Mouse (Mus musculus) thymus, postnatal 36 days (tissue): ENCODE measurements around the gene Alkal2.
A peak's percentile ranks its signal among the peaks of the same experiment; 100 is the strongest.

Experiments
- DNase-seq, 2 experiments: peaks; one replicate each; pipeline ENCODE4 v3.0.0; 2022; ENCODE audit warnings: mixed read lengths in 2 of 2

The Alkal2 gene

DNA sequence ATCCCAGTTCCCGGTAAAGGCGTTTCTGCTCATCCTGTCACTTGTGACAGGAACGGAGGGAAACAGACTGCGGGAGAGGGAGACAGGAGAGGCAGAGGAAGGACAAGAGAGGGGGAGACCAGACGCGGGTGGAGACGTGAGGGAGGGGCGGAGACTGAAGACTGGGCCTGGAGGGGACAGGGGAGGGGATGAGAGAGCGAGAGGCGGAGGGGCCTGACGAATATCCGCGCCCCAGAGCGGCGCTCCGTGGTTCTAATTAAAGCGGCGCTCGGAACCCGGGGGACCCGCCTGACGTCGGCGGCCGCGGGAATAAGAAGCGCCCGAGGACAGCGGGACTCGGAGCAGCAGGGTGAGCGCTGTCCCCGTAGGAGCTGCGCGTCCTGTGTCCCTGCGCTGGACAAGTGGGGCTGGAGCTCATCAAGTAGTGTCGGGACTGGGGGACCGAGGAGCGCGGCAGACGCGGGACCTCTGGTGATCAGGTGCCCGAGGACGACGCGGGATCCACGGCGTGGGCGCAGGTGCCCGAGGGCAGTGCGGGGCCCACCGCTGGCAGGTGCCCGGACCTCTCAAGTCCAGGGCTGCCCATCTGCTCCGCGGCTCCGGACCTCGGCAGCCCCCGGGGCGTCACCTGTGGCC, at the start of gene Alkal2:
Gene Alkal2 (plus strand): TSS at position 337 of the 636 bp plus-strand sequence.
- DNase-seq: no peak

DNA sequence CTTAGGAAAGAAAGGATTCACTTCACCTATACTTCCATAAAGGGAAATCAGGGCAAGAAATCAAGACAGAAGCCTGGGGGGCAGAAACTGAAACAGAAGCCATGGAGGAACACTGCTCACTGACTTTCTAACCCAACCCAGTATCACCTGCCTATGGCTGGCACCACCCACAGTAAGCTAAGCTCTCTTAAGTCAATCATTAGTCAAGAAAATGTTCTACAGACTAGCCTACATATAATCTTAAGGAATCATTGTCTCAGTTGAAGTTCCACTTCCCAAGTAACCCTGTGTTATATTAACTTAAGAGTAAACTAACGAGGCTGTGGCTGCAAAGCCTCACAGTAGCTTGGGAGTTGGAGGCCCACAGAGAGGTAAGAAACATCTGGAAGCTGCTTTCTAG, 35.6 kb upstream of the Alkal2 start:
- DNase-seq: no peak

DNA sequence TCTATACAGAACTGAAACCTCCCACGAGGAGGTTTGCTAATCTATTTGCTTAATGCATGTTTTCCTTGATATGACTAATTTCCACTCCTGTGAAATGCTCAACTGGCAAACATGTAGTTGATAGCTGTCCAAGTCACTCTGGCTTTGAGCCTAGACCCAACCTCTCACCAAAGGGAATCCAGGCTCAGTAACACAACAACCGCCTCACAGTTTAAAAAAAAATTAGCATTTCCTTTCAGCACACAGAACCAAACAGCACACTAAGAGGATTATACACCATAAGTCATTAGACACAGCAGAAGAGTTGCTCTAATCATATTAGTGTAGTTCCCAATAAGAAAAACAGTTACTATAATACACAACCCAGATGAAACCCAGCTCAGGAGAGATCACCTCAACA, 33.2 kb upstream of the Alkal2 start:
- no peak for DNase-seq

DNA sequence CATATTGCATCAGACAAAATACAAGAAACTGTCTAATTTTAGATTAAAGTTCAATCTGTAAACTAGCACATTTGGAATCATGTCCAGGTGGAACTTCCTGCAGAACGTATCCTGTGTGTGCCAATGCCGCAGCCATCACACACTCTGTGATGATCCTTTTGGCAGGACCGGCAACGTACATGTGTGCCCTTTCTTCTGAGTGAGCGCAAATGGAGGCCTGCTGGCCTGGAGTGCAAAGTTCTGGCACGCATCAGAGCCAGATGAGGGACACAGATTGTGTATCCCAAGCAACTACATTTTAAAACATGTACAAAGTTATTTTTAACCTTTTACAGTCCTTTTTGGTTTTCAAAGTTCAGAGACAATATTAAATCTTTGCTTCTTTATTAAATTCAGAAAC, 32.3 kb upstream of the Alkal2 start:
- DNase-seq: no peak

DNA sequence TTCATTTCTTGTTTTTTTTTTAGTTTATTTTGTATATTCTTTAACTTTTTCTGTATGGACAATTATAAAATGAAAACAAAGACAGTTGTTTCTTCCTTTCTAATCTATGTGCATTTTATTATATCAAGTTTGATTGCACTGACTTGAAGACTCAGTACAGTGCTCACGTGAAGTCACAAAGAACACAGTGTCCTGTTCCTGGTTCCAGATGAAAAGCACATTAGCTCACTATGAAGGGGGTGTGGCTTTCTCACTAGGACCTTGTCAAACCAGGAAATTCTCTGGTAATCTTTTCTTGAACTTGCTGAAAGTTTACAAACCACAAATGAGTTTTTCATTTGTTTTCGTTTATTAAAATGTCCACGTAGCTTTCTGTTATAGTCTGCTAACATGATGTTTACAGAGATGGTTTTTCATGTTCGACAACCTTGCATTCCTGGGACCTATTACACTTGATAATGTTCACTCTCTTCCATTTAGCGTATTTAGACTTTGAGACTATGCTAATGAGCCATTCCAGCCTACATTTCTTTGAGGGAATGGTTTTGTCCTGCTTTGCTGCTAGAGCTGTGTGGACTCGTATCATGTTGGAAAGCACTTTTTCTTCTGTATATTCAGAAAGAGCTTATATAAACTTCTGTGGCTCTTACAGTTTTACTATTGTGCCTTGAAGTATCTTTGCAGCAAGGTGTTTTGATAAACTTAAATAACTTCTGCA, 28.5 kb upstream of the Alkal2 start:
- no peak for DNase-seq

DNA sequence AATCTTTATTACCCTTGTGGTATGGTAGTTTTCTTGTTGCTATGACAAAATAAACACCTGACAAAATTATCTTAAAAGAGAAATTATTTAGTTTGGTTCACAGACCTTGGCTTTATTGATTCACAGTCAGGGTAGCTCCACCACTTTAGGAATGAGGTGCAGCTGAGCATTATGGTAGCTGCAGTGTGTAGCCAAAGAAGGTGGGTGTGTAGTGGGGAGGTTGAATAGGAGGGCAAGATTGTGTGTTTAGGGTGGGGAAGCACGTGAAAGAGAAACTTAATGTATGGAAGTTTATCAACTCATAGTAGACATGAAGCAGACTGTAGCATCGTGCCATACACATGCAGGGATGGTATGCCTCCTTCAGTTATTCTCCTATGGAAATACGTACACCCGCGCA, 27.9 kb upstream of the Alkal2 start:
- DNase-seq: no peak

DNA sequence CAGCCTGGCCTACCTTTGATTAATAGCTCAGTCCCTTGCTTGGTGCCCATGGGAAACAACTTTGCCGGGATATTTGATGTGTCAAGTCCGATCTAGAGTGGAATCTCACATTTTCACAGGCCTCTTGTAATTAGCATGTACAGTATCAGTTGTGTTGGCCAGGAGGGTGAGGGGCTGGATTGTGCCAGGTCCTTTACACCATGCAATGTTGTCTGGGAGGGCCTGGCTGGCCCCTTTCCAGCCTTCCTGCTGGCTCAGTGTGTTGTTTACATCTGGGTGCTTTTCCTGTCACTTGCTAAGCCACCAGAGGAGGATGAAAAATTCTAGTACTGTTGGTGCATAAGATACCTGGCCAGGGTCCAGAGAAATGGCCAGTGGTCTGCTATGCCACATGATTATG, 19.8 kb upstream of the Alkal2 start:
- no peak for DNase-seq

DNA sequence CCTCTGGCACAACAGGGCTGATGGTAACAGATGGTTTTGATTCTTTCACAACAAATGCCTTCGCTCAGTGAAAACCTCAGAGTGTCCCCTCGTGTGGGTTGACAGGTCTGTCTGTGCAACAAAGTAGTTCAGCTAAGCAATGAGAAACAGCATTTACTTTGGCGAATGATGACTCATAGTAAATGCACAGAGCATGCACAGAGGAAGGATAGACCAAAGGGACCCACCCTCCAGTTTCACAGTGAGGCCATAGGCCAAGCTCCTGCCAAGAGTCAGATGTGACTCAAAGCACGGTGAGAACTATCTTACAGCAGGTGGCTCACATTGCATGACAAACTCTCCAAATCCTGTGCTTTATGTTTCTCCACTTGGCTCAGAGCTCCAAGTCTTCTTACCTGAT, 18.3 kb upstream of the Alkal2 start:
- no peak for DNase-seq

DNA sequence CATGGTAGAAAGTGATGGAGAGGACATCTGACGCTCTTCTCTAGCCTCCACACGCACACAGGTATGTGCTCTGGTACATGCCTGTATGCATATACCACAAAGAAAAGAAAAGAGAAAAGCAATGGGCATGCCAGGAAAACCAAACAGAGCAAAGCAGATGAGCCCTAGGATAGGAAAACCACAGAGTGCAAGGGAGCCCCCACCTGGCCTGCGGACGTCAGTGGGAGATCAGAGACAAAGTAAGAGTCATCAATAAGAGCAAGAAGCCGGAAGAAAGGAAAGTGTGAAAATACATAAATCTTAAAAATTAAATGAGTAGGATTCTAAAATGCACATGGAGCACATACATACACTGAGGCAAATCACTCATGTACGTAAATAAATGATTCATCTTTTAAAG, 4.7 kb upstream of the Alkal2 start:
- DNase-seq: no peak

DNA sequence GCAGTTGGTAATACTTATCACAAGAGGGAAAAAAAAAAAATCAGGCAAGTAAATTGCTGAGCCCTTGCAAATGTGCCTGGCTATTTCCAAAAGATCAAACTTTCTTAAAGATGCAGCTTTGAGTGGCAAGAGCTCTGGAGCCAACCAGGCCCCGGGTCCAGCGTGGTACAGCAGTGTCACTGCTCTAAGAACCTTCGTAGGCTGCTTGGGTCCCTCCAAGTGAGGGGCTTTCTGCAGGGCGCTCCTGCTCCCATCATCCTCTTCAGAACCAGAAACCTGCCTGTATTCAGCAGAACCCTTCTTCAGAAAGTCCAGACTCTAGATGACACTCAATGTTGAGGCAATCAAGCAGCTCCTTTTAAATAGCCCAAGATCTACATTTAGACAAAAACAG, 533 bp upstream of the Alkal2 start:
- no peak for DNase-seq

DNA sequence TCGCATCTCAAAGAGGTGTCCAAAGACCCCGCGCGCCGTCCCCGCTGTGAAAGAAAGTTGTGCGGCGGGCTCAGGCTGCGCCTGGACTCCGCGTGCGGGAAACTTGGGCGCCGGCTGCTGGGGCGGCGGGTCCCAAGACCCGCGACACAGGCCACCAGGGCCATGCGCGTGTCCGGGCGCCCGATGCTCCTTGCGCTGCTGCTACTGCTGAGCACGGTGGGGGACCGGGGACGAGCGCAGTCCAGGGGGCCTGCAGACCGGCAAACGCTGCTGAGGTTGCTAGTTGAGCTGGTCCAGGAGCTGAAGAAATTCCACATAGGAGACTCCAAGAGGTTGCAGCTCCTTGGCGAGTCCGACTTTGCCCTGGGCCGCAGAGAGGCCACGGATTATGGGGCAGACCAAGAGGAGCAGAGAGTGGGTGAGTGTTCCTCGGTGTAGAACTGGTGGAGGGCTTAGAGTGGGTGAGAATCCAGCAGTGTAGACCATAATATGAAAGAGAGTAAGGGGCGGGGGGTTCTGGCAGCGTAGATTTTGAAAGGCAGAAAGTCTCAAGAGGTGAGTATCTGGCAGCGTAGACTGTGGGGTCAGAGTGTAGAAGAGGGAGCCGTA, 604 bp downstream of the Alkal2 start:
- no peak for DNase-seq

DNA sequence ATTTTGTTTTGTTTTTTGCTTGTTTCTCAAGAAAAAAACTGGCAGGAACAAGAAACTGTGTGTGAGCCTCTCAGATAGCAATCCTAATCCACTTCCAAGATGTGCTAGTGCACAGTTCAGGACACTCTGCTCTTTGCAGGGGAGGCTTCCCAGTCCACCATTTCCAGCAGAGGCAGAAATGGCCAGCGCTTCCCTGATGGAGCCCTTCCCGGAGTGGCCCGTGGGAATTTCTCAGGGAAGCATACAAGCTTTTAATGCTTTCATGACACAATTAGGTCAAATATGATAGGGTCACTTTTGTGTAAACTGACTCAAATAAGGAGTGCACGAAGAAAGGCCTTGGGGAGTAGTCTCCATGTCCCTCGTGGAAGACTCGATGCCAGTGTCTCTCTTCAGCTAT, 1.8 kb downstream of the Alkal2 start:
- no peak for DNase-seq

DNA sequence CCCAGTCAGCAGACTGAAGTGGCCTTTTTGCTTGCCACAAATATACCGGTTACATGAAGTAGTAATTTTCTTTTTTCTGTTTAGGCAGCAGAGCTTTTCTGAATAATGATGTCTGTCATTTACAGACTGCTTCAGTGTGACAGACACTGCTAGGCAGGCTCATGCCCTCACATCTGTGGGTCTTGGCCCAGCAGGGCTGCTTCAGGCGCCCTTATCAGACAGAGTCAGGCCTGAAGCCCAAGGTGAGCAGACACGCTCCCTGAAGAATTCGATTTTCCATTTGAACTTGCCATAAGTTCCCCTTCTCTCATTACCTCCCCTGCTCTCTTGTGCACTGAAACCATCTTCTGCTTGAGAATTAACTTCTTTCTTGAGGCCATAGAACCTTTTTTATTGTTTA, 3.9 kb downstream of the Alkal2 start:
- DNase-seq: no peak

DNA sequence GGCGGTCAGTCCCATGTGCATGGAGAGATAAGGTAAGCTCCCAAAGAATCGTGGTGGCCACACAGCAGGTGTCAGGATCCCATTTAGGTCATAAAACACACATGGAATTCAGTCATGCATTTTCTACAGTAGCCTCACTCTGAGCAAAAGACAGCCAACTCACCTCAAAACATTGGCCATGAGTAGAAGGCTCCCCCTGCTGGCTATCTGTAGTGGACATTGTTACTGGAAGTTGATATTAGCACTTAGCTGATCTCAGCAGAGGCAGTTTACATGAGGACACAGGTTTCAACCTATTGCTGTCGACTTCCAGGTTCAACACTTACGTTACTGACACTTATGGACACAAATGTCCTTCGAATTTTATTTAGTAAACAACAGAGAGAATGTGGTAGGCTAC, 5.9 kb downstream of the Alkal2 start:
- no peak for DNase-seq

DNA sequence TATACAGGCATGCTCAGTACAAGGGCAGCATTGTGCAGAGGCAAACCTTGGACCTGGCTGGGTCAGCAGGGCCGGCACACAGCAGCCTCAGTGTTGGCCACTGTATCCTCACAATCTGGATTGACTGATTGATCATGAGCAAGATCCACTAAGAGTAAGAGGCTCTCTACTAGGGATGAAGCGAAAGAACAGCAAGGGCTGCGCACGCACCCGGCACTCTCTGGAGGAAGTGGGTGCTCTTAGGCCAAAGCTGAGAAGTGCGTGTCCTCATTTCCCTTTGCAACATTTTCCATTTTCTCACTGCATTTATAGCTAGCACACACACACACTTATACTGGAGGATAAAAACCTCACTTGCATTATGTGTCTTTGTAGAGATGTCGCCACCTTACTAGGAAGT, 7.3 kb downstream of the Alkal2 start:
- DNase-seq: no peak

DNA sequence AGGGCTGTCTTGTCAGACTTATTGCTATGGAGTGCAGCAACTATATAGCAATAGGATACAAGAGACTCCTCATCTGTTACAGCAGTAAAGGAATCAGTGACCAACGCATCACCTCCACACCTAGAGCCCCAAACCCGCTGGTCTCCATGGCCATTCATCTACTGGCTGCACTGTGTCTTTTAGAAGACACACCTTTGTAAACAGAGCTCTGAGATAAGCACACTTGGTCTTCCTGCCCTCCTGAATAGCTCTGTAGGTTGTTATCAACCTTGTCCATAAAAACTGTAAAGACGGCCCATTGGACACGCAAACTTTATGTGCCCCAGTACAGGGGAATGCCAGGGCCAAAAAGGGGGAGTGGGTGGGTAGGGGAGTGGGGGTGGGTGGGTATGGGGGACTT, 12.9 kb downstream of the Alkal2 start:
- no peak for DNase-seq

DNA sequence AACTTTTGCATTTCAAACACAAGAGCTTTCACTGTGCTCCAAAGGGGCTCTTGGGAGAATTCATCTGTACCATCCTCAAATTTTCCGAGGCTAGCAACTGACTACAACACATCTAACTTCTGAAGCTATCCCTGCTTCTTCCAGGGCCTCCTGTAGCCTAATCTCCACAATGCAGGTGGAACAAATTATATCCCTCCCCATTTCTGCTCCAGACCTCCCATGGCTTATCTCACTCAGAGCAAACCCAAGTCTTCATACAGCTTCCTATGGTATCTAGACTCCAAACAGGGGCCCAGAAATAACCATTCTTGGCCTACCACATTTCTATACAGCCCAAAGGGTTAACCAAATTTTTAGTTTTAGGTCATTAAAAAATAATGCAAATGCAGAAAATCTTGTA, 24.5 kb downstream of the Alkal2 start:
- DNase-seq: no peak

DNA sequence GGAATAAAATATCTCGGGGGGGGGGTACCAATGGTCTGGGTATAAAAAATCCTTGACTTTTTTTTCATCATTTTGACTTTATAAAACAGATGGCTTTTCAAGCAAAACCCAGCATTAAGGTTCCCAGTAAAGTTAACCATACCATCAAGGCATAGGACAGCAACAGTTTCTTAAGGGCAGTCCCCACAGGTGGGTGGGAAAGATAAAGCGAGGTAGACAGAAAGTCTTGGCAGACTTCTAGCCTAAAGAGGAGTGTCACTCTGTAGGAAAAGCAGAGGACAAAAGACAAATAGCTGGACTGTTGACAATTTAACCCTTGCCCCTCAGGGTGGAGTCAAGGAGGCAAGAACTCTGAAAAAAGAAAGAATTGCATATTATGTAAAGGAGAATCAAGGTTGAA, 25.8 kb downstream of the Alkal2 start:
- DNase-seq: no peak

DNA sequence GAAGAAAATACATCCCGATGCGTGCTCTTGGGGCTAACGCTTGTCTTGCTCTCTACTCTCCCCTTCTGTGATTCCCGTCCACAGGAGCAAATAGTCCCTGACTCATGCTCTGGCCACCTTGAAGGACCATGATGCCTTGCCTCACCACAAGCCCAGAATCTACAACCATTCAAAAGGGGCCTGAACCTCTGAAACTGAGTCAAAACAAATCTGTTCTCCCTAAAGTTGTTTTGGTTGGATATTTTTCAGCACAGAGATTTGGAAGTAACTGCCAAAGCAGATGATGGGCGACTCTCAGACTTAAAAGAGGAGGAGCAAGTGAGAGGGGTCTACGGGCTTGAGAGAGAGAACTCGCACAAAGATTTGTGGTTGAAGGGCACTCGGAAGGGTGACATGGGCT, 26.7 kb downstream of the Alkal2 start:
- DNase-seq: no peak

DNA sequence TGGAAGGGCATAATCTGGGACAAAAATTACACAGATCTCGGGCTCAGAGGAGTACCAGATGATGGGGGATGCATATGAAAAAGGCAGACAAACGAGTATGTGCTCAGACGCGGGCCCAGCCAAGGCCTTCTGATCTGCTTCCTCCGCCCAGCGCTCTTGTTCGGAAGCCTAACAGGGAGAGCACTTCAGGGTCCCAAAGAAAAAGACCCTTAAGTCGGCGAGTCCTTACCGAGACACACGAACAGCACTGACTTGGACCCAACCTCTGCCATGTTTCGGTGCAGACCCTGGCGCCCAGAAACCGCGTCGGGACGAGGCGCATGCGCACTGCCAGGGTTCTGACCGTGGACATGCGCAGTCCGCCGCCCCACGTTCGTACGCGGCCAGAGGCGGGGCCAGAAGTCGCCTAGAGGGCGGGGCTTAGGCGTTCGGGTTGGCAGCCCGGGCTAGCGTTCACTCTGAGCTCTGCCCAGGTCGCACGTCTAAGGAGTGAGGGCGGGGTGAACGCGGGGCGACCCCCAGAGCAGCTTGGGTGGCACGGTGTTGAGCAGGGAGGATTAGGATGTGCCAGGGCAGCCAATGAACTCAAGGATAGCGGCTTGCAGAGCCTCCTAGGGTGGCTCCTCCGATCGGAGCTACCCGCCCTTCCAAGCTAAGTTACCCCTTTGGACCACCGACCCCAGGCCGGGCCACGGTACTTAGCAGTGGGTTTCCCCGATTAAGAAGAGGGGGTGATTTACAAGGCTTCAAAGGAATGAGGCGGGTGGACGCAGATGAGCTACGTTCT, 27.3 kb downstream of the Alkal2 start, which contains the start of the genes Acp1 and Sh3yl1:
Gene Acp1 (minus strand): TSS at position 329 of the 787 bp plus-strand sequence.
Gene Sh3yl1 (plus strand): TSS at position 408 of the 787 bp plus-strand sequence.
- peak; percentile 94 to 96 for DNase-seq

DNA sequence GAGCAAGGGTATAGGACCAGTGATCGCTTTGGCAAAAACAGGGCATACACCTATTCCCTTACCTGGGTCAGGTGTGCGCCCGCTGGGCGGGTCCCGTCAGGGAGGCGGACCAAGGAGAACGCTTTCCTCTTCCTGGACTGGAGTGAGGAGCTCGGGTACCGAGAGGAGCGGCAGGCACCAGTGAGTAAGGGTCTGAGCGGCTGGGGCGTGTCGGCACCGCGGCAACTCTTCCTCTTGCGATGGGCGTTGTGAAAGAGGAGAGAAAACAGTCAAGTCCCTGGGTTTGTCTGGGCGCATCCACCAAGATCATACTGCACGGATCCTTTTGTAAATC, 27.9 kb downstream of the Alkal2 start:
- DNase-seq: peak; percentile 39 to 51

DNA sequence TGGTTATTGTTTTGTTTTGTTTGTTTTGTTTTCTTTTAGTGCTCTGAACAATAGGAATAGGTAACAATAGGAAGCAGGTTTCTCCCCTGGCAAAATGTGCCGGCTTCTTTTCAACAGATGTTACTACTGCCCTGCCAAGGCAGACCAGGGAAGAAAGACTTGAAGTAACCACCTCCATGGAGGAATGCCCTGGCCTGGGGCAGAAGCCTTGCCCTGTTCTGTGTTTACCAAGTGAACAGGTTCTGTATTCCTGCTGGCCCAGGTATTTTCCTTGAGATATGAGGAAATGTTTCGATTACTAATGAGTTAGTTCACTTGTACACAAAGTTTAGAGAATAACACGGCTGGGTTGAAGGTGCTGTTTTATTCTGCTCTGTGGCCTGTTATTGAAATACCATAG, 28.7 kb downstream of the Alkal2 start:
- no peak for DNase-seq

DNA sequence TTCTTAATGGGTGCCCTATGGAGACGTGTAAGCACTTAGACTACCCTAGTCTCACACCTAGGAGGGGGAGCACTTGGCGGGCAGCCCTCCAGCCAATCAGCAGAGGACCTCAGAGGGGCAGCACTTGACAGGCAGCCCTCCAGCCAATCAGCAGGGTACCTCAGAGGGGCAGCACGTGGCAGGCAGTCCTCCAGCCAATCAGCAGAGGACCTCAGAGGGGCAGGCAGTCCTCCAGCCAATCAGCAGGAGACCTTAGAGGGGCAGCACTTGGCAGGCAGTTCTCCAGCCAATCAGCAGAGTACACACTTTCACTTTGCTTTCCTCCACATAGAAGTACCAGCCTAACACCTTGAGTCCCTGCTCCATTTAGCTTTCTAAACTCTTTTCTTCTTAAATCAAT, 38.3 kb downstream of the Alkal2 start:
- no peak for DNase-seq

DNA sequence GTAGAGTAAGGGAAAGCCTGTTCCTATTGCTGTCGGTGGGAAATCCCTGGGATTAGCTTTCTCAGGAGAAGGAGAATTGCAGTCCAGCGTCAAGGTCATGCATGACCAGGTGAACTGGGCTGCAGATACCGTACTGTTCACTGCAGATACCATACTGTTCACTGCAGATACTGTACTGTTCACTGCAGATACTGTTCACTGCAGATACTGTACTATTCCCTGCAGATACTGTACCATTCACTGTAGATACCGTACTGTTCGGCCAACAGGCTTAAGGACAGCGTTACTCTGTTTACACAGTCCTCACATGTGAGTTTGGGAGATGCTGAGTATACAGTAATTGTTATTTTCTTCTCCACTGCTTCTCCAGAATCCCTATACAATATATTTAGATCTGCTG, 44.1 kb downstream of the Alkal2 start:
- no peak for DNase-seq
